Mouse (Mus musculus) kidney, postnatal 4 days (tissue): Measurements from ENCODE around the gene Olfr105-ps.

Experiments
- DNase-seq, 2 experiments: peaks; one replicate each; pipeline ENCODE4 v3.0.0; 2021; ENCODE audit warnings: mixed read lengths in 2 of 2

The Olfr105-ps gene

DNA sequence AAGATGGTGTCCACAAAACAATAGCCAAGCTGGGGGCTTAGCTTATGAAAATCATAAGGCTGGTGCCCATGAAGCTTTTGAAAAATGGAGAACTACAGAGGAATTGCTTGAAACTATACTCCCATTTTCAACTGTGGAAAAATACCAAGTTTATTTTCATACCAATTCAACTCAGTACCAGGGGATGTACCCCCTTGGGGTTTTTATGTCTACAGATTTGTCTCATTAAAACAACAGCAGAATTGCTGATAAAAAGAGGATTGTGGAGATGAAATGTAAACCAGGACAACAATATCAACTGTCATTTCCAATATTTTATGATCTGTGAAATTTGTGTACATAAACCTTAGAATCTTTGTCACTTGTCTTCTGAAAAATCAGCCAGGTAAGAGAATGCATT is at the start of gene Olfr105-ps:
TSS of gene Olfr105-ps (plus strand) at position 301 of the 400 bp plus-strand sequence.
- DNase-seq = no peak

DNA sequence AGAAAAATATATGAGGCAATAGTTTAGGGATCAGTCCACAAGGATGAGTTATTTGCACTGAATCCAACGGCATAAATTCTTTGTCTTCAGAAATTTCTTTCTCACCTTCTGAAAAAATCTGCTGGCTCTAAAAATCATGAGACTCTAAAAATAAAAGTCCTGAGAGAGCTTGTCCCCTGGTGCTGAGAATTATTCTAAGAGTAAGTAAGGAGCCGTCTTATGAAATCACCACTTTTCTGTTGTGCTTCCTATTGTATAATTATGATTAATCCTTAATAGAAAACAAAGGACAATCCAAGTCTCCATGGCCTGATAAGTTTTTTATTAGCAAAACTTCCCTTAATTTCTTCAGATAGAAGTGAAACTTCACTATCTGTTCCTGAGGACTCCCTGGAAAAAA is 39.2 kb upstream of the Olfr105-ps start, which contains the start of gene Olfr103:
TSS of gene Olfr103 (minus strand) at position 101 of the 400 bp plus-strand sequence.
- DNase-seq = no peak

DNA sequence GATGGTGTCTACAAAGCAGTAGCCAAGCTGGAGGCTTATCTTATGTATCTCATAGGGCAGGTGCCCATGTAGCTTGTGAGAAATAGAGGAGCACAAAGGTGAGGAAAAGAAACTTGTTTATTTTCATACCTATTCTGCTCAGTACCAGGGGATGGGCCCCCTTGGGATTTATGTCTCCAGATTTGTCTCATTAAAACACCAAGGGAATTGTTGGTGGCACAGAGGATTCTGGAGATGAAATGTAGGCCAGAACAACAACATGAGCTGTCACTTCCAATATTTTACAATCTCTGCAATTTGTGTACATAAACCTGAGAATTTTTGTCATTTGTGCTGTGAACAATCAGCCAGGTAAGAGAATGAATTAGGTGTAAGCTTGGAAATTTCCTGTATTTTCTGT is 19.6 kb upstream of the Olfr105-ps start, which contains the start of gene Olfr104-ps:
TSS of gene Olfr104-ps (plus strand) at position 301 of the 400 bp plus-strand sequence.
- DNase-seq = no peak

DNA sequence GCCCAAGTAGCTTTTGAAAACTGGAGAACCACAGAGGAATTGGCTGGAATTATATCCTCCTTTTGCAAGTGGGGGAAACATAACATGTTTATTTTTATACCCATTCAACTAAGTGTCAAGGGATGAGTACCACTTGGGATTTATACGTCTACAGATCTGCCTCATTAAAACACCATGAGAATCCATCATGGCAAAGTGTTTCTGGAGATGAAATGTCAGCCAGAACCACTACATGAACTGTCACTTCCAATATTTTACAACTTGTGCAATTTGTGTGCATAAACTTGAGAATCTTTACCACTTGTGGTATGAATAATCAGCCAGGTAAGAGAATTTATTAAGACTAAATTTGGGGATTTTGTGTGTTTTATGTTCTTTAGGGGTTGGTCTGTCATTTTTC is 11.3 kb downstream of the Olfr105-ps start, which contains the start of gene Olfr106-ps:
TSS of gene Olfr106-ps (plus strand) at position 301 of the 400 bp plus-strand sequence.
- DNase-seq = no peak

DNA sequence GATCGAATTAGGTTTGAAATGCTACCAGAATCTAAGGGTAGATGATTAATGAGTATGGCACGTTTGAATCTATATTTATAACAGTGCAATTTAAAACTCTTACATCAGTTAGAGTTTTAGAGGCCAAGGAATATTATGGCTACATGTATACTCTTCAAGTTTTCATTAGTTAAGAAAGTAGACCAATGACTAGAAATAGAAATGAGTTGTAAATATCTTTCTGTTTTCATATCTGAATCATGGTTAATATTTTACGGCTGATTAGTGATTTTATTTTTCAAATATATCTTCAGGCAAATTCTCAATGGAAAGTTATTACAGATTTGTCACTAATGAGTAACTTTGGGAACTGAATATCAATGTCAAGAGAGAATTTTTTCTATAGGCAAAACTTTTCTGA is 20.1 kb downstream of the Olfr105-ps start, which contains the start of gene Olfr107:
TSS of gene Olfr107 (plus strand) at position 301 of the 400 bp plus-strand sequence.
- DNase-seq = no peak

DNA sequence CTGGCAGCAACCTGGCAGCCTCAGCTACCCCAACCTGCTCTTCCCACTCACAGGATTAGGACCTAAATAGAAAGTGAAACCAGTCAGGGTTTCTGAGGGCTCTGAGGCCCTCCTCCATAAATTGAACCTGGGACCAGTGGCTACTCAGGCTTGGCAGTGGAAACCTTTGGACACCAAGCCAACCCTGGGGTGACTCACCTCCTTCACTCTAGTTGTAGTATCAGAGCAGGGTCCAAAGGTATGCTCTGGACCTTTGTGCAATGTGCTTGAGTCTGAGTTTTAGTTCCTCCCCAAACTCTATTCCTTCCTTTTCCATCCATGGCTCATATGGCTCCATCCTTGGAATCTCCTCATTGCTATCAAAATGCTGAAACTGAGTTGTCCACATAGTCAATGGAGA is 34.5 kb downstream of the Olfr105-ps start:
- DNase-seq = no peak
